Mouse (Mus musculus) neural tube, embryonic 14.5 days (tissue): ENCODE data around the gene Exd2. TPM values are rescaled to one million over a fixed set of nuclear protein-coding genes. Genes with fewer than 3 reads are reported as not detected.
"Not testable (repeated sequence)": the region's sequence is repeated elsewhere in the genome, so short reads cannot be mapped to it uniquely, and the experiment has no call there.

Source experiments
- ATAC-seq: fragments of 200-750 bp; cut with Nextera tagmentation; 2 replicates; pipeline ENCODE4 v1.8.0; 2017; ENCODE audit warnings: low read depth, mild to moderate bottlenecking, moderate TSS enrichment, moderate library complexity
- H3K27ac ChIP-seq: fragments of 300-500 bp; sonication (generic); 2 replicates; pipeline ENCODE4 v1.5.1; 2014; ENCODE audit warnings: low read depth, mild to moderate bottlenecking, control low read depth, low read length, moderate library complexity, mixed read lengths
- H3K27me3 ChIP-seq: fragments of 300-500 bp; sonication (generic); 2 replicates; pipeline ENCODE4 v1.6.1; 2014; ENCODE audit warnings: low read length; ENCODE audit not compliant: control insufficient read depth, insufficient read depth
- H3K36me3 ChIP-seq: fragments of 300-500 bp; sonication (generic); 2 replicates; pipeline ENCODE4 v1.6.1; 2014; ENCODE audit warnings: low read length, mixed read lengths; ENCODE audit not compliant: control insufficient read depth, insufficient read depth
- H3K4me1 ChIP-seq: fragments of 300-500 bp; sonication (generic); 2 replicates; pipeline ENCODE4 v1.6.1; 2014; ENCODE audit warnings: low read length; ENCODE audit not compliant: control insufficient read depth, insufficient read depth
- H3K4me2 ChIP-seq: fragments of 300-500 bp; sonication (generic); 2 replicates; pipeline ENCODE4 v1.6.1; 2014; ENCODE audit warnings: mild to moderate bottlenecking, low read depth, low read length, control low read depth
- H3K4me3 ChIP-seq: fragments of 300-500 bp; sonication (generic); 2 replicates; pipeline ENCODE4 v1.5.1; 2014; ENCODE audit warnings: low read depth, low read length, control low read depth, mixed read lengths
- H3K9ac ChIP-seq: fragments of 300-500 bp; sonication (generic); replicated peaks from 2 replicates; pipeline ENCODE4 v1.6.1; 2014; ENCODE audit warnings: low read depth, mild to moderate bottlenecking, control low read depth, low read length, mixed read lengths
- H3K9me3 ChIP-seq: fragments of 300-500 bp; sonication (generic); 2 replicates; pipeline ENCODE4 v1.6.1; 2016; ENCODE audit warnings: low read length; ENCODE audit not compliant: control insufficient read depth
- WGBS: fragments of 180-500 bp; shearing (Covaris S2); extraction: QIAGEN DNeasy Blood & Tissue Kit; methylation state at CpG from one replicate; pipeline ENCODE4 v1.1.7; 2014; 5-methylcytosine and 5-hydroxymethylcytosine counted together
- polyA plus RNA-seq: library from polyadenylated mRNA; unstranded; fragments of >200 nt; fragmentation: Nextera tagmentation; extraction: Ambion mirVana; gene quantifications from 2 replicates; pipeline ENCODE4 v1.2.1, GENCODE M21; 2014

Gene Exd2
- polyA plus RNA-seq, 1 experiment from 2014 or later = 60.9 TPM

DNA sequence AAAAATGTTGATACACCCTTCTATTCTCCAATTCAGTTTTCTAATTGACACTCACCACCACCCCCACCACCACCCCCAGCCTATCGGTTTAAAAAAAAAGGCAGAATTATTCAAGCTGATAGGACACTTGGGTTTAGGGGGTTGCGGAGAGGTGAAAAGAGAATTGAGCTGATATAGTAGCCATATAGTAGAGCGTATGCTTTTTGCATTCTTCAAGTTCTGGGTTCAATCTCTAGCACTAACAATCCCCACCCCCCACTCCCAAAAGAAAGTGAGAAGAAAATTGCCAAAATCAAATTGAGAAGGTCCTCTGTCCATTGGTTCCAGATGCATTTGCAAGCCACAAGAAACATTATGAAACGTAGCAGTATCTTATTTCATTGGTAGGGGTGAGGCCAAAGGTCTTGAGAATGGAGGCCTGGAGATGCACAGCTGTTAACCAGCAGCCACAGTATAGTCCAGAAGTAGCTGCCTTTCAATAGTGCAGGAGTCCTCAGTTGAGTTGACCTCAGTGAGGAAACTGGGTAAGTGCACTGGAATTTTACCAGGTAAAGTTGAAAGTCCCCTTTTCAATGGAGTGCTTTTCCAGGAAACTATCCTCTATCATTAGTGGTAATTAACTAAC lies 25.7 kb upstream of the Exd2 start:
- H3K36me3 ChIP-seq = no peaks in the 10 kb centered on the region
- H3K4me2 ChIP-seq = peak overlapping the region; percentile 49
- H3K27me3 ChIP-seq = no peaks in the 10 kb centered on the region
- no peaks in the 10 kb centered on the region for H3K9me3 ChIP-seq
- H3K27ac ChIP-seq = peak overlapping the region; percentile 94
- peaks cover 18% of the 10 kb centered on the region; the same call in 1 of the 2 replicates for H3K4me1 ChIP-seq
- ATAC-seq = no peak
- H3K4me3 ChIP-seq = peak overlapping the region; percentile 93
- peak overlapping the region; percentile 90 for H3K9ac ChIP-seq
- 30% methylated on average over 4 of the region's 4 CpGs for WGBS

DNA sequence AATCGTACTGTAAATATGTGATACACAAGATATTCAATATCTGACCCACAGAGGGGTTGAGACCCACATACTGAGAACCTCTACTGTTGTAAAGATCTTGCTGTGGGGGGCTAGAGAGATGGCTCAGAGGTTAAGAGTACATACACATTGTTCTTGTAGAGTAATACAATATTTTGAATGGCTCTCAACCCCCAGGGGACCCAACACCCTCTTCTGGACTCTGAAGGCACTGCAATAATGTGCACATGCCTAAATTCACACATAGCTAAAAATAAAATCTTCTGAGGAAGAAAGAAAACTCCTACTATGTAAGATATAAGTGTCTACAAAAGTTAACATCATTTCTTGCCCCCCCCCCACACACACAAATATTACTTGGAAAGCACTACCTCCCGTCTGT lies 21.9 kb upstream of the Exd2 start:
- Histone ChIP-seq H3K27ac (no peak overlapping the region), H3K27me3 (no peaks in the 10 kb centered on the region), H3K9me3 (no peaks in the 10 kb centered on the region), H3K4me1 (0 out of 2 replicates have a peak, but pooled peaks cover 5% of the 10 kb centered on the region), H3K9ac (no peak overlapping the region), H3K4me3 (no peak overlapping the region), H3K4me2 (no peak overlapping the region), H3K36me3 (no peaks in the 10 kb centered on the region)
- WGBS = 72% methylated on average over 2 of the region's 2 CpGs
- no peak for ATAC-seq

DNA sequence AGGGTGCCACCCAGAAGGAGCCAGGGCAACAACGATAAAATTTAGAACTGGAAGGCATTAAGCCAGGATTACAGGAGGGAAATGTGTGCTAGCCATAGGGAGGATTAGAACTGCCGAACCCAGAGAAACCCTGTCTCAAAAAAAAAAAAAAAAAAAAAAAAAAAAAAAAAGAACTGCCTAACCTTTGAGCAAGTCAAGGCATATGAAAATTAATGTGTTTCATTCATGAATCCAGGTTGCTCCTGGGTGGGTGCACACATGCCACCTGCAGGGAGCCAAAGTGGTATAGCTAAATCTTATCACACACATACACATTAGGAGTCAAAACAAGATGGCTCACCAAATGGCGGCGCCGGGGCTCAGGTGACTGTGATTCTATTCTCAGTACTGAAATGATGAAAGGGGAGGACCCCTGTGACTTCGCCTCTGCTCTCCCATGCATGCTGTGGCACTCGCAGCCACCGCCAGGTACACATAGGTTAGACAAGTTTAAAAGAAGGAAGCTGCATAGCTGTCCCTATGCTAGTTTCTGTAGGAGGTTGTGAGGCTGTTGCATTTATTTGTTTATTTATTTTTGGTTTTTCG lies 18.3 kb upstream of the Exd2 start:
- H3K9me3 ChIP-seq = no peaks in the 10 kb centered on the region
- no peak overlapping the region for H3K27ac ChIP-seq
- no peaks in the 10 kb centered on the region for H3K4me1 ChIP-seq
- ATAC-seq = no peak
- no peaks in the 10 kb centered on the region for H3K36me3 ChIP-seq
- 89% methylated on average over 9 of the region's 9 CpGs for WGBS
- no peak overlapping the region for H3K4me3 ChIP-seq
- no peak overlapping the region for H3K9ac ChIP-seq
- H3K4me2 ChIP-seq = no peak overlapping the region
- no peaks in the 10 kb centered on the region for H3K27me3 ChIP-seq

- Histone ChIP-seq H3K27me3 (no peaks in the 10 kb centered on the region), H3K4me2 (no peak overlapping the region), H3K4me3 (no peak overlapping the region), H3K36me3 (no peaks in the 10 kb centered on the region), H3K4me1 (no peaks in the 10 kb centered on the region), H3K9me3 (no peaks in the 10 kb centered on the region), H3K27ac (no peak overlapping the region), H3K9ac (no peak overlapping the region)
- 81% methylated on average over 1 of the region's 1 CpGs for WGBS
- ATAC-seq = no peak
These were observed 9.4 kb upstream of the Exd2 start for GRCm38 (mm10) chr12:80453506-80453905.

- 82% methylated on average over 5 of the region's 5 CpGs for WGBS
- Histone ChIP-seq H3K9me3 (no peaks in the 10 kb centered on the region), H3K27me3 (no peaks in the 10 kb centered on the region), H3K27ac (no peak overlapping the region), H3K36me3 (no peaks in the 10 kb centered on the region), H3K4me1 (no peaks in the 10 kb centered on the region), H3K9ac (no peak overlapping the region), H3K4me3 (no peak overlapping the region), H3K4me2 (no peak overlapping the region)
- ATAC-seq = no peak
These were observed 4.9 kb upstream of the Exd2 start for GRCm38 (mm10) chr12:80458033-80458432.

DNA sequence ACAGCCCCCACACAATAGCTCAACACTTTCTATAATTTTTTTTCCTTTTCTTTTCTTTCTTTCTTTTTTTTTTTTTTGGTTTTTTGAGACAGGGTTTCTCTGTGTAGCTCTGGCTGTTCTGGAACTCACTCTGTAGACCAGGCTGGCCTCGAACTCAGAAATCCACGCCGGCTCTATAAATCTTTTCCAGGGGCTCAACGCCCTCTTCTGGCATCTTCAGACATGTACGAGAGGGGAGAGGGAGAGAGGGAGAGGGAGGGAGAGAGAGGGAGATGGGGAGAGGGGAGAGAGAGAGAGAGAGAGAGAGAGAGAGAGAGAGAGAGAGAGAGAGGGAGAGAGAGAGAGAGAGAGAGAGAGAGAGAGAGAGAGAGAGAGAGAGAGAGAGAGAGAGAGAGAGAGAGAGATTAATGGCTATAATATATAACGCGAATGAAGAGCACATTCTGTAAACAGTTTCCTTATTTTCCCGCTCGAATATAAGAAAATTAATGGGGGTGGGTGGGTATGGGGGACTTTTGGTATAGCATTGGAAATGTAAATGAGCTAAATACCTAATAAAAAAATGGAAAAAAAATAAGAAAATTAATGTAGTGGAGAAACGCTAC lies 501 bp upstream of the Exd2 start:
- not testable (repeated sequence) for ATAC-seq, H3K9me3 ChIP-seq, H3K36me3 ChIP-seq, H3K4me1 ChIP-seq, H3K27me3 ChIP-seq
- Histone ChIP-seq H3K9ac (peak overlapping the region; percentile 84; the same call in 1 of the 2 replicates), H3K4me2 (peak overlapping the region; percentile 68), H3K27ac (peak overlapping the region; percentile 58; the same call in 1 of the 2 replicates), H3K4me3 (peak overlapping the region; percentile 68)
- 4% methylated on average over 10 of the region's 10 CpGs for WGBS

- Histone ChIP-seq H3K9ac (peak overlapping the region; percentile 84), H3K4me2 (peak overlapping the region; percentile 68), H3K27me3 (no peaks in the 10 kb centered on the region), H3K4me1 (peaks cover 3% of the 10 kb centered on the region; the same call in 1 of the 2 replicates), H3K9me3 (no peaks in the 10 kb centered on the region), H3K4me3 (peak overlapping the region; percentile 68), H3K27ac (peak overlapping the region; percentile 58; the same call in 1 of the 2 replicates), H3K36me3 (no peaks in the 10 kb centered on the region)
- ATAC-seq = no peak
- WGBS = 6% methylated on average over 17 of the region's 17 CpGs
These were observed 873 bp downstream of the Exd2 start for GRCm38 (mm10) chr12:80463666-80464269.

- no peak for ATAC-seq
- Histone ChIP-seq H3K4me1 (no peaks in the 10 kb centered on the region), H3K36me3 (no peaks in the 10 kb centered on the region), H3K9ac (no peak overlapping the region), H3K4me3 (no peak overlapping the region), H3K9me3 (no peaks in the 10 kb centered on the region), H3K27me3 (no peaks in the 10 kb centered on the region), H3K4me2 (no peak overlapping the region), H3K27ac (no peak overlapping the region)
- WGBS = 92% methylated on average over 2 of the region's 2 CpGs
These were observed 7.3 kb downstream of the Exd2 start for GRCm38 (mm10) chr12:80470206-80470605.

DNA sequence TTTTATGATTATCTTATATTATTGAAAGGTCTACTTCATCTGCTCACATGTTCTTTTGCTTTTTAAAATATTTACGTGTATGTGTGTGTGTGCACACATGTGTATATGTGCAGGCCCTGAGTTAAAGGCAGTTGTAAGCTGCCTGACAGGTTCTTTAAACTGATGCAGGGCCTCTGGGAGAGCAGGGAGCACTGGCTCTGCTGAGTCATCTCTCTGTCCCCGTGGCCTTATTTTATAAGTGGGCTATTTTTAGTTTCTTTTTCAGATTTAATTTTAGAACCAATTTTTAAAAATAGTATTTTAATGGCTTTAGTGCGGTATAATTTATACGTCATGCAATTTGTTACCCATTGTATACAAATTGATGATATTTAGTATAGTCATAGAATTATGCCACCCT lies 9.0 kb downstream of the Exd2 start:
- no peak overlapping the region for H3K9ac ChIP-seq

More for the DNA sequence above, 9.0 kb downstream of the Exd2 start:
- 86% methylated on average over 4 of the region's 4 CpGs for WGBS
- Histone ChIP-seq H3K27me3 (no peaks in the 10 kb centered on the region), H3K36me3 (no peaks in the 10 kb centered on the region), H3K4me2 (no peak overlapping the region), H3K27ac (no peak overlapping the region), H3K4me1 (no peaks in the 10 kb centered on the region), H3K9me3 (no peaks in the 10 kb centered on the region), H3K4me3 (no peak overlapping the region)
- no peak for ATAC-seq
